Mouse (Mus musculus): Measurements from ENCODE around the gene Miga1.

GRCm38 (mm10) chr3:152350966-152351365, 10.8 kb upstream of the Miga1 start:
- TF ChIP-seq CTCF (IDR thresholded peaks at IDR 0.05; ENCODE audit: low read depth) (no peak), EP300 (IDR thresholded peaks at IDR 0.05; ENCODE audit: low read depth) (no peak)

Data from liver, embryonic 14.5 days (tissue).